Mouse (Mus musculus): Measurements from ENCODE around the gene March2. TPM values are rescaled to one million over a fixed set of nuclear protein-coding genes. Genes with fewer than 3 reads are reported as not detected.

Gene March2
- polyA plus RNA-seq, 1 experiment = 171 TPM

DNA sequence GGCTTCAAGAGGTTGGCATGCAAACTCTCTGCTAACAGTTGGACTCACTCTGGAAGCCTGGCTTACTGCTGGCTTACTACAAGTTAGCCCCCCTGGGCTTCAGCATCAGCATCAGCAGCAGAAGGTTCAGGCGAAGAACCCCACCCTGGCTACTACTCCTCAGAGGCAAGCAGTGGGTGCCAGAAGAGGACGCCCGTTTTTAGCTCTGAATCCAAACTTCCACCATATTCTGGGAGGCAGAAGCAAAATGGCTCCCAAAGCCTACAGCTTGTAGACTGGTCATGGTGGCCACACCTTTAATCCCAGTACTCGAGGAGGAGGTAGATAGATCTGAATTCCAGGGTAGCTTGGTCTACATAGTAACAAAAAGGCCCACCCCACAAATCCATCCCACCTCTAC is 74.4 kb downstream of the March2 start:
- no peak for DNase-seq
- TF ChIP-seq CTCF (IDR thresholded peaks at IDR 0.05; ENCODE audit: borderline replicate concordance, insufficient read depth, low read depth, low read length) (no peak), POLR2A (IDR thresholded peaks at IDR 0.05; ENCODE audit: borderline replicate concordance, insufficient read depth, low read length) (no peak)
- Histone ChIP-seq H3K4me3 (replicated peaks; ENCODE audit: insufficient read depth, low read depth, low read length) (no peak overlapping the region), H3K4me1 (ENCODE audit: control insufficient read depth, insufficient read depth, low read length) (0 out of 2 replicates have a peak, but pooled peaks cover 10% of the 10 kb centered on the region), H3K27me3 (ENCODE audit: control insufficient read depth, insufficient read depth, low read length) (no peaks in the 10 kb centered on the region), H3K27ac (ENCODE audit: insufficient read depth, low read length) (no peak overlapping the region)
- WGBS = 87% methylated on average over 4 of the region's 4 CpGs

DNA sequence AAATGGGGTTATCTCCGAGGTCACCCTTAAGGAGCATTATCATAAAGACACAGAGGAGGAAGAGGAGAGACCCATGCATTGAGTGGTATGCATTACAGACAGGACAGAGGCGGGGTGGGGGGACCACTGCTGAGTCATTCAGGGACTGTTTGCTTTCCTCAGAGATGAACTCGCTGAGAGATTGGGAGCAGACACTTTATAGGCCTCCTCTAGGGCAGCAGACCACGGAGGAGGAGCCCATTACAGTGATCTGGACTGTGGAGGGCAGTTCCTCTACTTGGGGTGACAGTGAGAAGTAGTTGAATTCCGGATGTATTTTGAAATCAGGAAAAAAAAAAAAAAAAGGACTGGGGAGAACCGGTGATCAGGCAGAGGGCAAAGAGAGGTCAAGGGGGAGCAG is 78.7 kb downstream of the March2 start:
- DNase-seq = no peak
- 65% methylated on average over 6 of the region's 6 CpGs for WGBS
- Histone ChIP-seq H3K4me3 (replicated peaks; ENCODE audit: insufficient read depth, low read depth, low read length) (no peak overlapping the region), H3K27ac (ENCODE audit: insufficient read depth, low read length) (no peak overlapping the region), H3K27me3 (ENCODE audit: control insufficient read depth, insufficient read depth, low read length) (no peaks in the 10 kb centered on the region), H3K4me1 (ENCODE audit: control insufficient read depth, insufficient read depth, low read length) (peaks cover 4% of the 10 kb centered on the region; the same call in 1 of the 2 replicates)
- TF ChIP-seq POLR2A (IDR thresholded peaks at IDR 0.05; ENCODE audit: borderline replicate concordance, insufficient read depth, low read length) = no peak
- no peak for TF ChIP-seq CTCF (IDR thresholded peaks at IDR 0.05; ENCODE audit: borderline replicate concordance, insufficient read depth, low read depth, low read length)

DNA sequence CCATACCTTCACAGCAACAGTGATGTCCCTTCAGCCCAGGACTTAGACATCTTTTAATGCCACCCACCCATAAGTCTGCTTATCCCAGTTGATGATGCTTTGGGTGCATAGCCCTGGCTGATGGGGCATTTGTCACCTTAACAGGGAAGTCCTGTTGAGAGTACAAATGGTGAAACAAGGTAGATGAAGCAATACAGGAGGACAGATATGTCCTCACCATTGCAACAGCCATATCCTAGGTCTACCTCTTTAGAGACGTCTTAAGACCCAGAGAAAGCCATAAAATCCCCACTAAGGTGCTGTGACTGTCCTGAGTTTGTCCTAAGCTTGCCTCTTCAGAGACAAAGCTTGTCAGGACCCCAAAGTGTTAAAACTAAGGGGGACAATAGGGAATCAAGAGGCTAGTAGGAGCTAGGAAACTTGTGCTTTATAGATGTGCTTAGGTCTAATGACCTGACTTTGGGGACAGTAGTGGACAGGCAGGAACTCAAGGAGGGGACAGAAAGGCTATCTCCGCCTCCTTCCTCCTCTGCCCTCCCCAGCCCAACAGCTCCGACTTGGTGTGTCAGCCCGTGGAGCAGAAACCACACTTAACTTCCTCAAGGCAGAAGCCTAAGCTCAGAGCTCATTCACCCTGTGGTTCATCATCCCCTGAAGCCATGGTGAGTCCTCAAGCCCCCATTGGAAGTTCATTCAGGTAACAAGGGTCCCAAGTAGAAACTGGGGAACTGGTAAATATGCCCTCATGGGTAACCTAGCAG is 80.8 kb downstream of the March2 start, which contains the start of gene Pram1:
Gene Pram1, plus strand, starts transcription at position 541 of the 761 bp plus-strand sequence.
- Histone ChIP-seq H3K27ac (ENCODE audit: insufficient read depth, low read length) (no peak within 1 kb of the TSS), H3K4me3 (replicated peaks; ENCODE audit: insufficient read depth, low read depth, low read length) (no peak within 1 kb of the TSS), H3K27me3 (ENCODE audit: control insufficient read depth, insufficient read depth, low read length) (no peaks in the 10 kb centered on the region), H3K4me1 (ENCODE audit: control insufficient read depth, insufficient read depth, low read length) (no peaks in the 10 kb centered on the region; the same call in 1 of the 2 replicates)
- no peak for TF ChIP-seq POLR2A (IDR thresholded peaks at IDR 0.05; ENCODE audit: borderline replicate concordance, insufficient read depth, low read length)
- TF ChIP-seq CTCF (IDR thresholded peaks at IDR 0.05; ENCODE audit: borderline replicate concordance, insufficient read depth, low read depth, low read length) = no peak
- WGBS = 87% methylated on average over 4 of the region's 4 CpGs
- DNase-seq = no peak

DNA sequence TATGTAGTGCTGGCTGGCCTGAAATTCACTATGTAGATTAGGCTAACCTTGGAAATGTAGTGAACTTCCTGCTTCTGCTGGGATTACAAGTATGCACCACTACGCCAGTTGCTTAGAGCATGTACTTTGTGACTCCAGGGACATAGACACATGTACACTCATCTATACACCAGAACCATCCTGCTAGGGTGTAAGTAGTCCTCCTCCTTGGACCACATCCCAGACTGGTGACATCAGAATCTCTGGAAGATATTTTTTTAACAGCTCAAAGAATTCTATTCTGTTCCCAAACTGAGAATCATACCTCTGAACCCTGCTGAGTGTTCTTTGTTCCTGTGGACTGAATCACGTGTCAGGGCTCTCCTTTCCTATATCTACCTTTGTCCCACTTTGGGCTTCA is 81.4 kb downstream of the March2 start:
- Histone ChIP-seq H3K27ac (ENCODE audit: insufficient read depth, low read length) (no peak overlapping the region), H3K4me3 (replicated peaks; ENCODE audit: insufficient read depth, low read depth, low read length) (no peak overlapping the region), H3K4me1 (ENCODE audit: control insufficient read depth, insufficient read depth, low read length) (peaks cover 4% of the 10 kb centered on the region), H3K27me3 (ENCODE audit: control insufficient read depth, insufficient read depth, low read length) (no peaks in the 10 kb centered on the region)
- WGBS = 49% methylated on average over 2 of the region's 2 CpGs
- no peak for TF ChIP-seq CTCF (IDR thresholded peaks at IDR 0.05; ENCODE audit: borderline replicate concordance, insufficient read depth, low read depth, low read length)
- no peak for TF ChIP-seq POLR2A (IDR thresholded peaks at IDR 0.05; ENCODE audit: borderline replicate concordance, insufficient read depth, low read length)
- no peak for DNase-seq

Other genes starting within 250 kb of the March2 start
- gene Adamts10, start 194.5 kb downstream of the March2 start, polyA plus RNA-seq (2012; rRNA removed) = 205 and 251 TPM in 2 replicates
- gene Myo1f, start 163.0 kb downstream of the March2 start, polyA plus RNA-seq (2012; rRNA removed) = 0.86 and 1.0 TPM in 2 replicates
- gene Zfp414, start 89.6 kb downstream of the March2 start, polyA plus RNA-seq (2012; rRNA removed) = 99.1 and 107 TPM in 2 replicates
- gene Pram1, start 80.6 kb downstream of the March2 start, polyA plus RNA-seq (2012; rRNA removed) = 2.8 and 3.4 TPM in 2 replicates
- 270 and 273 TPM in 2 replicates for gene Hnrnpm, start 31.8 kb downstream of the March2 start, polyA plus RNA-seq (2012; rRNA removed)
- 494 and 510 TPM in 2 replicates for gene Rab11b, start 41.9 kb upstream of the March2 start, polyA plus RNA-seq (2012; rRNA removed)
- 1.6 and 1.9 TPM in 2 replicates for gene Angptl4, start 63.2 kb upstream of the March2 start, polyA plus RNA-seq (2012; rRNA removed)
- gene Kank3, start 91.8 kb upstream of the March2 start, polyA plus RNA-seq (2012; rRNA removed) = 52.1 and 59.5 TPM in 2 replicates
- 471 and 493 TPM in 2 replicates for gene Rps28, start 105.9 kb upstream of the March2 start, polyA plus RNA-seq (2012; rRNA removed)
- 341 and 361 TPM in 2 replicates for gene Ndufa7, start 105.9 kb upstream of the March2 start, polyA plus RNA-seq (2012; rRNA removed)
- gene Cd320, start 124.4 kb upstream of the March2 start, polyA plus RNA-seq (2012; rRNA removed) = 34.4 and 34.7 TPM in 2 replicates
- gene Gm7029, start 155.2 kb upstream of the March2 start, polyA plus RNA-seq (2012; rRNA removed) = not detected in 2 replicates
- gene Kifc1, start 172.0 kb upstream of the March2 start, polyA plus RNA-seq (2012; rRNA removed) = 2.2 and 2.3 TPM in 2 replicates
- gene Platr17, start 186.5 kb upstream of the March2 start, polyA plus RNA-seq (2012; rRNA removed) = 0.48 and 0.65 TPM in 2 replicates
- gene Daxx, start 190.7 kb upstream of the March2 start, polyA plus RNA-seq (2012; rRNA removed) = 28.6 and 30.4 TPM in 2 replicates
- 27.7 and 28.5 TPM in 2 replicates for gene Tapbp, start 197.2 kb upstream of the March2 start, polyA plus RNA-seq (2012; rRNA removed)
- 30.2 and 33.4 TPM in 2 replicates for gene Zbtb22, start 197.2 kb upstream of the March2 start, polyA plus RNA-seq (2012; rRNA removed)
- gene Rgl2, start 210.9 kb upstream of the March2 start, polyA plus RNA-seq (2012; rRNA removed) = 171 and 183 TPM in 2 replicates
- 117 and 135 TPM in 2 replicates for gene Pfdn6, start 221.7 kb upstream of the March2 start, polyA plus RNA-seq (2012; rRNA removed)
- 13.3 and 14.0 TPM in 2 replicates for gene Wdr46, start 222.0 kb upstream of the March2 start, polyA plus RNA-seq (2012; rRNA removed)
- gene B3galt4, start 232.8 kb upstream of the March2 start, polyA plus RNA-seq (2012; rRNA removed) = 8.4 and 8.6 TPM in 2 replicates
- 73.5 and 77.0 TPM in 2 replicates for gene Vps52, start 237.1 kb upstream of the March2 start, polyA plus RNA-seq (2012; rRNA removed)
- 283 and 320 TPM in 2 replicates for gene Rps18, start 237.3 kb upstream of the March2 start, polyA plus RNA-seq (2012; rRNA removed)